Mouse (Mus musculus) liver, adult 2 months (tissue): ENCODE measurements around the gene Smndc1. TPM values are rescaled to one million over a fixed set of nuclear protein-coding genes. Genes with fewer than 3 reads are reported as not detected.

Experiments used
- DNase-seq: peaks from one replicate; pipeline ENCODE4 v3.0.0-alpha.2; 2011; ENCODE audit warnings: low read depth, low spot score; ENCODE audit errors: extremely low read depth
- H3K27ac ChIP-seq: fragments of 200-500 bp; replicated peaks from 2 replicates; pipeline ENCODE4 v1.5.1; 2012; ENCODE audit warnings: low read depth, mild to moderate bottlenecking, control low read depth, inconsistent platforms, low read length; ENCODE audit not compliant: insufficient read depth
- H3K27me3 ChIP-seq: fragments of 200-500 bp; 2 replicates; pipeline ENCODE4 v1.6.1; 2012; ENCODE audit warnings: mild to moderate bottlenecking, moderate library complexity, low read length, inconsistent platforms; ENCODE audit not compliant: control insufficient read depth, insufficient read depth
- H3K36me3 ChIP-seq: fragments of 200-500 bp; 2 replicates; pipeline ENCODE4 v1.6.1; 2012; ENCODE audit warnings: low read length, inconsistent platforms; ENCODE audit not compliant: control insufficient read depth, insufficient read depth
- H3K4me1 ChIP-seq: fragments of 200-500 bp; 2 replicates; pipeline ENCODE4 v1.6.1; 2011; ENCODE audit warnings: low read length; ENCODE audit not compliant: control insufficient read depth, insufficient read depth
- H3K4me3 ChIP-seq: fragments of 200-500 bp; 2 replicates; pipeline ENCODE4 v1.5.1; 2011; ENCODE audit warnings: low read depth, mild to moderate bottlenecking, control low read depth, low read length, moderate library complexity; ENCODE audit not compliant: insufficient read depth
- H3K79me2 ChIP-seq: fragments of 200-500 bp; 2 replicates; pipeline ENCODE4 v1.6.1; 2012; ENCODE audit warnings: inconsistent platforms, mild to moderate bottlenecking, low read length, moderate library complexity; ENCODE audit not compliant: control insufficient read depth, insufficient read depth
- H3K9ac ChIP-seq: fragments of 200-500 bp; 2 replicates; pipeline ENCODE4 v1.6.1; 2012; ENCODE audit warnings: low read depth, mild to moderate bottlenecking, control low read depth, inconsistent platforms, low read length
- CTCF ChIP-seq: fragments of 200-500 bp; IDR thresholded peaks from 2 replicates; pipeline ENCODE4 v1.5.1; 2011; ENCODE audit warnings: low read depth, low read length, control low read depth
- POLR2A ChIP-seq: fragments of 200-500 bp; IDR thresholded peaks from 2 replicates; pipeline ENCODE4 v1.6.1; 2011; ENCODE audit warnings: low read length, control low read depth; ENCODE audit not compliant: insufficient read depth; ENCODE audit errors: extremely low read depth
- WGBS: fragments of 180-500 bp; shearing (Covaris S2); methylation state at CpG from one replicate; pipeline ENCODE4 v1.1.7; 2018; 5-methylcytosine and 5-hydroxymethylcytosine counted together
- polyA plus RNA-seq: library from polyadenylated mRNA; depleted of rRNA; stranded (reverse); fragments of >200 nt; gene quantifications from 2 replicates; pipeline ENCODE4 v1.2.3, GENCODE M21; 2012; rRNA removed
- total RNA-seq: library from RNA; depleted of rRNA; stranded (reverse); fragments of >200 nt; gene quantifications from 2 replicates; pipeline ENCODE4 v1.2.3, GENCODE M21; 2014; rRNA removed

The Smndc1 gene
- total and polyA plus RNA-seq, 2 experiments: 1.6 to 8.1 TPM

DNA sequence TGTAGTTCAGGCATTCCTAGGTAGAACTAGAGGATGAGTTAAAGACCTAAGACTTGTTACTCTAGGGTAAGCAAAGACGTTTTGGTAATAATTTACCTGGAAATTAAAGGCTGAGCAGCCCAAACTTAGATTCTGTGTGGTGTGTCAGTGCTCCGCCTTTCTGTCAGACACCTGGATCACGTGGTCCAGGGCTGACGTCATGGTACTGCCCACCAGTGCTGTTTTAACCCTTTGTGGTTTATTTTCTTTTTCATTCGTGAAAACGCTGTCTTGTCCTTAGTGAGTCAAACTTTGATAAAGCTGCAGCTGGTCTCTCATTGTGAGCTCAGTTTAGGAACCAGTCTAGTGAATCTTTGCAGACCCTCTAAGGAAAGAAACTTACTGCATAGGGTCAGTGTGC is 50.0 kb downstream of the Smndc1 start:
- Histone ChIP-seq H3K4me1 (peaks cover 11% of the 10 kb centered on the region), H3K9ac (no peak overlapping the region), H3K27ac (no peak overlapping the region), H3K27me3 (no peaks in the 10 kb centered on the region), H3K4me3 (no peak overlapping the region), H3K79me2 (peaks cover 4% of the 10 kb centered on the region; the same call in 1 of the 2 replicates), H3K36me3 (no peaks in the 10 kb centered on the region; the same call in 1 of the 2 replicates)
- TF ChIP-seq CTCF (no peak), POLR2A (no peak)
- 17% methylated on average over 6 of the region's 6 CpGs for WGBS
- DNase-seq: peak; percentile 46

DNA sequence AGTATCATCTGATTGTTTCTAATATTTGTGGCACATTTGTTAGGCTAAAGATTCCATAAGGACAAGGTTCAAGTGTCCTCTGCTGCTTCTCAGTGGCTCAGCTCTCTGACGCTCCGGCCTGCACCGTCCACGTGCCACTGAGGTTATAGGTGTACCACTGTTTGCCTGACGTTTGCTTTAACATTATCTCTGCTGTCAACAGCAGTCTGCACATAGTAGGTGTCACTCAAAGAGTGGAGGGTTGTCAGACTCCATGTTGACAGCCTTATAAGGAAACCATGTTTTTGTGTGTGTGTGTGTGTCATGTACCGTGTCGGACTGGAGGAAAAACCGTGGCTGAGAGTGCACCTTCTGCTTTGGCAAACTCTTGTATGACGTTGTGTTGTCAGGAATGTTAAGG is 55.1 kb downstream of the Smndc1 start:
- no peak overlapping the region for H3K27ac ChIP-seq
- H3K4me3 ChIP-seq: no peak overlapping the region
- TF ChIP-seq CTCF (no peak), POLR2A (no peak)
- WGBS: 91% methylated on average over 9 of the region's 9 CpGs
- peaks cover 3% of the 10 kb centered on the region; the same call in 1 of the 2 replicates for H3K36me3 ChIP-seq
- no peaks in the 10 kb centered on the region for H3K27me3 ChIP-seq
- no peak overlapping the region for H3K9ac ChIP-seq
- DNase-seq: no peak
- peaks cover 3% of the 10 kb centered on the region; the same call in 1 of the 2 replicates for H3K4me1 ChIP-seq
- H3K79me2 ChIP-seq: no peaks in the 10 kb centered on the region

DNA sequence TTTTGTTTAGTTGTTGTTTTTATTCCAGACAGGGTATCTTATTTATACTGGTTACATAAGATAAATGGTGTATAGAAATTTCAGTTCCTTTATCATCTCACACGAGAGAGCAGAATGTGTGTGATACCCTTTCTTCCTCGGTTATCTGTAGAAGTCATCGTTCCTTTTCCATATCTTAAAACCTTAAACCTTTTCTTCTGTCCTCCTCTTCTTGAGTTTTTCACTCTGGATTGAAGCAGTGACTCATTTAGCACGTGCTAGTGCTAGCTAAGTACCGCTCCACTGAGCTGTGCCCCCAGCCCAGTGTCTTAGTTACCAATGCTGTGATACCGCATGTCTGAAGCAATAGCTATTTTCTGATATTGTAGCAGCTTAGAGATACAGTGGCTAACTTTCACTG is 56.6 kb downstream of the Smndc1 start:
- WGBS: 95% methylated on average over 6 of the region's 6 CpGs
- Histone ChIP-seq H3K4me1 (peaks cover 5% of the 10 kb centered on the region; the same call in 1 of the 2 replicates), H3K36me3 (peaks cover 3% of the 10 kb centered on the region; the same call in 1 of the 2 replicates), H3K9ac (no peak overlapping the region), H3K4me3 (no peak overlapping the region), H3K79me2 (no peaks in the 10 kb centered on the region), H3K27ac (no peak overlapping the region), H3K27me3 (no peaks in the 10 kb centered on the region)
- no peak for DNase-seq
- TF ChIP-seq CTCF (no peak), POLR2A (no peak)

DNA sequence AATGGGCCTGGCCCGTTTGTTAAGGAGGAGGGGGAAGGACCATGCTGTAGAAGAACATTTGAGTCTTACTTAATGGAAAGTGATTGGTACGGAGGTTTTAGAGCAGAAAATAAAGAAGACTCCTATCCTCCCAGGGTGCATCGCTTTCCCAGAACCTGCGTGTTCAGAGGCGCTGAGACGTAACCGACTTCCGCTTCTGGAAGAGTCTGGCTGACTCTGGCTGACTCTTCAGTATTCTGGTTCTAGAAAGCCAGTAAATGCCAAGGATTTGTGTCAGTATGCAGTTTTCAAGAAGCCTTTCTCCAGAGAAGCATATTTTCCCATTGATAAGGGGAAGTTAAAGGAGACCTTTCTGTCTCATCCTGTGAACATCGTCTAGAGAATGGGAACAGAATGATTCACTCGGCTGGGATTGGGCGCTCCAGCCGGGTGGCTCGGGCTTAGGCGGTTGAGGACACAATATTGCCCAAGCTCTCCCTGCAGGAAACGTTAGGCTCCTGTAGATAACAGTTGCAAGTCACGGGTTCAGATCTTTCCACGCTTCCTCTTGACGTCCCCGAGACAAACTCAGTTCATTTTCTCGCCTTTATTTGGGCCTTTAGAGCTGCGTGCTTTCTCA is 58.4 kb downstream of the Smndc1 start:
- Histone ChIP-seq H3K27ac (0 out of 2 replicates have a peak overlapping the region, but pooled peaks have one; percentile 25), H3K36me3 (peaks cover 3% of the 10 kb centered on the region; the same call in 1 of the 2 replicates), H3K79me2 (no peaks in the 10 kb centered on the region), H3K9ac (no peak overlapping the region), H3K27me3 (no peaks in the 10 kb centered on the region), H3K4me3 (no peak overlapping the region), H3K4me1 (peaks cover 5% of the 10 kb centered on the region; the same call in 1 of the 2 replicates)
- DNase-seq: no peak
- 82% methylated on average over 21 of the region's 21 CpGs for WGBS
- TF ChIP-seq POLR2A (no peak), CTCF (no peak)

DNA sequence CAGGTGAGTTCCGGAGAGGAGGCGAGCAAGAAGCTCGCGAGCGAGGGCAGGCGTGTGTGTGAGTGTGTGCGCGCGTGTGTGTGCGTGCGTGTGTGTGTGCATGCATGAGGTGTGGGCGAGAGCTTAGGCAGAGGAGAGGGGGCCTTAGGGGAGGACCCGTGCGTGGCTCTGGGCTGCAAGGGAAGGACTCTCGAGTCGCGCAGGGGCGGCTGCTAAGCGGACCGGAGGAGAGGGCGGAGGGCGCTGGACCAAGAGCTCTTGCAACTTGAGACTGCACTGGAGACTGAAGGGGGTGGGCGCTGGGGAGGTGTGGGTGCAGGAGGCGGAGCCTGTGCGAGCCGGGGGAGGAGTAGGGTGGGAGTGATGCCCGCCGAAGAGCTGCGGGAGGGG is 60.4 kb downstream of the Smndc1 start:
- no peaks in the 10 kb centered on the region for H3K27me3 ChIP-seq
- H3K27ac ChIP-seq: peak overlapping the region; percentile 48
- peaks cover 3% of the 10 kb centered on the region; the same call in 1 of the 2 replicates for H3K36me3 ChIP-seq
- H3K4me1 ChIP-seq: peaks cover 5% of the 10 kb centered on the region; the same call in 1 of the 2 replicates
- WGBS: under 1% methylated on average over 29 of the region's 29 CpGs
- H3K9ac ChIP-seq: peak overlapping the region; percentile 95
- TF ChIP-seq CTCF (no peak), POLR2A (no peak)
- no peak for DNase-seq
- H3K79me2 ChIP-seq: no peaks in the 10 kb centered on the region
- H3K4me3 ChIP-seq: peak overlapping the region; percentile 96

Other genes starting within 250 kb of the Smndc1 start
- gene Mxi1, start 80.1 kb downstream of the Smndc1 start, total RNA-seq: 16.0 and 16.1 TPM in 2 replicates
- 11.8 and 15.7 TPM in 2 replicates for gene Mxi1, start 80.1 kb downstream of the Smndc1 start, polyA plus RNA-seq
- not detected in 2 replicates for gene Gm10197, start 18.8 kb downstream of the Smndc1 start, total RNA-seq
- not detected in 2 replicates for gene Gm10197, start 18.8 kb downstream of the Smndc1 start, polyA plus RNA-seq
- 0.18 and 1.1 TPM in 2 replicates for gene Dusp5, start 138.5 kb upstream of the Smndc1 start, total RNA-seq
- gene Dusp5, start 138.5 kb upstream of the Smndc1 start, polyA plus RNA-seq: 0.44 and 1.2 TPM in 2 replicates
- 21.3 and 32.6 TPM in 2 replicates for gene Nutf2-ps1, start 198.5 kb upstream of the Smndc1 start, total RNA-seq
- 42.4 and 50.1 TPM in 2 replicates for gene Nutf2-ps1, start 198.5 kb upstream of the Smndc1 start, polyA plus RNA-seq
- 10.5 and 12.0 TPM in 2 replicates for gene Smc3, start 209.8 kb upstream of the Smndc1 start, total RNA-seq
- 1.6 and 1.8 TPM in 2 replicates for gene Smc3, start 209.8 kb upstream of the Smndc1 start, polyA plus RNA-seq